Mouse (Mus musculus): ENCODE results near the gene Olfr450. TPM values are rescaled to one million over a fixed set of nuclear protein-coding genes. Genes with fewer than 3 reads are reported as not detected.

Gene Olfr450
- polyA plus RNA-seq (2015; fragmentation: Nextera tagmentation; extraction: Ambion mirVana), result not detected in 2 replicates

DNA sequence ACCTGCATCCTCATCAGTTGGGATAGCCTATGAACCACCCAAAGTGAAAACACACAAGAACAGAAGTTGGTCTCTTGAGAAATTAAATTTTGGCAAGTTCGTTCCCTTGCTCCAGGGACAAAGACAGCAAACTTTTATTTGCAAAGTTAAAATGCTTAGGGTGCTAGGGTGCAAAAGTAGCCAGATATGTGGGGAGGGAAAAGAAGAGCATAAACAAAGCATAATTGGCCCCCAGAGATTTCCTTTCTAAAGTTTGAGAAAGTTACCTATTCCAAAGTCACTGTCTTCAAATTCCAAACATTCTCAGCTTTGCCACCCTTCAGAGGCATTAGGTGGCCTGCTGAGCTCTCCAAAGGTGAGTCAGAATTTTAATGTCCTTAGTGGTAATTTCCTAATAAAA lies at the start of gene Olfr450:
TSS of gene Olfr450 (plus strand) at position 301 of the 400 bp plus-strand sequence.
- no peak for ATAC-seq (ENCODE audit: borderline replicate concordance, extremely low read depth, low FRiP score, low TSS enrichment)
- Histone ChIP-seq H3K4me2 (no peak within 1 kb of the TSS), H3K27ac (no peak within 1 kb of the TSS), H3K4me1 (no peaks in the 10 kb centered on the region), H3K4me3 (no peak within 1 kb of the TSS), H3K27me3 (no peaks in the 10 kb centered on the region), H3K36me3 (no peaks in the 10 kb centered on the region), H3K9me3 (no peaks in the 10 kb centered on the region), H3K9ac (no peak within 1 kb of the TSS)
- 61% methylated on average over 1 of the region's 1 CpGs for WGBS

GRCm38 (mm10) chr6:42777066-42777465 lies 34.7 kb upstream of the Olfr450 start:
- no peak overlapping the region for H3K4me3 ChIP-seq
- no peaks in the 10 kb centered on the region for H3K36me3 ChIP-seq
- no peak overlapping the region for H3K9ac ChIP-seq
- H3K9me3 ChIP-seq, result no peaks in the 10 kb centered on the region
- no peak overlapping the region for H3K27ac ChIP-seq
- no peaks in the 10 kb centered on the region for H3K4me1 ChIP-seq
- H3K27me3 ChIP-seq, result no peaks in the 10 kb centered on the region
- WGBS, result 74% methylated on average over 1 of the region's 1 CpGs
- H3K4me2 ChIP-seq, result no peak overlapping the region
- ATAC-seq (ENCODE audit: borderline replicate concordance, extremely low read depth, low FRiP score, low TSS enrichment), result no peak

GRCm38 (mm10) chr6:42784793-42785192 lies 26.9 kb upstream of the Olfr450 start, which contains the start of gene Olfr452:
Gene Olfr452 (plus strand): TSS chr6:42785093.
- no peak for ATAC-seq (ENCODE audit: borderline replicate concordance, extremely low read depth, low FRiP score, low TSS enrichment)
- no peak within 1 kb of the TSS for H3K27ac ChIP-seq
- no peak within 1 kb of the TSS for H3K4me2 ChIP-seq
- no peaks in the 10 kb centered on the region for H3K9me3 ChIP-seq
- no peaks in the 10 kb centered on the region for H3K4me1 ChIP-seq
- H3K4me3 ChIP-seq, result no peak within 1 kb of the TSS
- no peaks in the 10 kb centered on the region for H3K27me3 ChIP-seq
- H3K36me3 ChIP-seq, result no peaks in the 10 kb centered on the region
- H3K9ac ChIP-seq, result no peak within 1 kb of the TSS

GRCm38 (mm10) chr6:42790247-42790948 lies 21.3 kb upstream of the Olfr450 start:
- 42% methylated on average over 4 of the region's 4 CpGs for WGBS
- Histone ChIP-seq H3K4me1 (no peaks in the 10 kb centered on the region), H3K4me3 (no peak overlapping the region), H3K4me2 (no peak overlapping the region), H3K27ac (no peak overlapping the region), H3K36me3 (no peaks in the 10 kb centered on the region), H3K9me3 (no peaks in the 10 kb centered on the region), H3K27me3 (no peaks in the 10 kb centered on the region), H3K9ac (no peak overlapping the region)
- no peak for ATAC-seq (ENCODE audit: borderline replicate concordance, extremely low read depth, low FRiP score, low TSS enrichment)

GRCm38 (mm10) chr6:42790949-42791556 lies 20.7 kb upstream of the Olfr450 start:
- Histone ChIP-seq H3K4me2 (no peak overlapping the region), H3K4me1 (no peaks in the 10 kb centered on the region), H3K27me3 (no peaks in the 10 kb centered on the region), H3K36me3 (no peaks in the 10 kb centered on the region), H3K27ac (no peak overlapping the region), H3K4me3 (no peak overlapping the region), H3K9ac (no peak overlapping the region), H3K9me3 (no peaks in the 10 kb centered on the region)
- 69% methylated on average over 9 of the region's 9 CpGs for WGBS
- ATAC-seq (ENCODE audit: borderline replicate concordance, extremely low read depth, low FRiP score, low TSS enrichment), result no peak

- ATAC-seq (ENCODE audit: borderline replicate concordance, extremely low read depth, low FRiP score, low TSS enrichment), result no peak
- 83% methylated on average over 3 of the region's 3 CpGs for WGBS
- no peaks in the 10 kb centered on the region for H3K4me1 ChIP-seq
These were observed 16.8 kb upstream of the Olfr450 start for GRCm38 (mm10) chr6:42794982-42795381.

GRCm38 (mm10) chr6:42834084-42834483 lies 22.3 kb downstream of the Olfr450 start, which contains the start of gene Olfr449:
Gene Olfr449 (plus strand): TSS chr6:42834384.
- H3K36me3 ChIP-seq, result no peaks in the 10 kb centered on the region
- H3K27ac ChIP-seq, result no peak within 1 kb of the TSS
- no peak within 1 kb of the TSS for H3K4me2 ChIP-seq
- H3K27me3 ChIP-seq, result no peaks in the 10 kb centered on the region
- H3K4me3 ChIP-seq, result no peak within 1 kb of the TSS
- no peaks in the 10 kb centered on the region for H3K4me1 ChIP-seq
- ATAC-seq (ENCODE audit: borderline replicate concordance, extremely low read depth, low FRiP score, low TSS enrichment), result no peak
- no peaks in the 10 kb centered on the region for H3K9me3 ChIP-seq
- no peak within 1 kb of the TSS for H3K9ac ChIP-seq

More at GRCm38 (mm10) chr6:42794982-42795381, 16.8 kb upstream of the Olfr450 start:
- Histone ChIP-seq H3K27me3 (no peaks in the 10 kb centered on the region), H3K4me2 (no peak overlapping the region), H3K4me3 (no peak overlapping the region), H3K27ac (no peak overlapping the region), H3K9me3 (no peaks in the 10 kb centered on the region), H3K9ac (no peak overlapping the region), H3K36me3 (no peaks in the 10 kb centered on the region)

DNA sequence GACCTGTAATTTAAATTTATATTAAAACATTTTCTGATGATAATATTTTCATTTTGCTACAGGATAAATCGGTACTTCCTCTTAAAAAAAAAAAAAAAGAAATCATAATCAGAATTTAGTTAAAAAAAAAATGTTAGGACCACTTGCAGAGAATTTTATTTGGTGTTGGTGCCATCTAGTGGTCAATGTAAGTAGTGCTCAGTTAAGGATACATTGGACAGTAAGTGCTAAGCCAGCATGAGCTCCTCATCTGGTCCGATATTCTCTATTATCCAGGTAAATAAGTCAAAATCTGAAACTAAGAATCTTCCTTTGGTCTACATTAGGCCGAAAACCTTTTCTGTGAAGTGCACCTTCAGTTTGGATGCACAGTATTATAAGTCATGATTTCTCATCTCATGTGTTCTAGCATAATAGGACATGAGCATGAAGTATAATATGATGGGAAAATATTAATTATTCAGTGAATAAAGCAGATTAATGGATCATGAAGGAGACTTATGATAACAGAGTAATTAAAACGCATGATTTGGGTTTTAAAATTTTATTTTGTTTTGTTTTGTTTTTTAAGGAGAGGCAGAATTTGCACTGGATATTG lies 48.6 kb downstream of the Olfr450 start:
- Histone ChIP-seq H3K36me3 (no peaks in the 10 kb centered on the region), H3K9ac (no peak overlapping the region), H3K4me1 (no peaks in the 10 kb centered on the region), H3K27me3 (no peaks in the 10 kb centered on the region), H3K27ac (no peak overlapping the region), H3K9me3 (no peaks in the 10 kb centered on the region), H3K4me2 (no peak overlapping the region), H3K4me3 (no peak overlapping the region)
- 9% methylated on average over 4 of the region's 4 CpGs for WGBS
- no peak for ATAC-seq (ENCODE audit: borderline replicate concordance, extremely low read depth, low FRiP score, low TSS enrichment)

Other genes with a start within 250 kb of the Olfr450 start
- not detected in 2 replicates for gene Tcaf3, start 214.2 kb upstream of the Olfr450 start, polyA plus RNA-seq (2015; fragmentation: Nextera tagmentation; extraction: Ambion mirVana)
- 9.0 TPM in 2 replicates for gene Tcaf2, start 166.7 kb upstream of the Olfr450 start, polyA plus RNA-seq (2015; fragmentation: Nextera tagmentation; extraction: Ambion mirVana)
- gene Tcaf1, start 101.9 kb upstream of the Olfr450 start, polyA plus RNA-seq (2015; fragmentation: Nextera tagmentation; extraction: Ambion mirVana), result 74.2 and 75.9 TPM in 2 replicates
- gene Olfr453, start 72.6 kb upstream of the Olfr450 start, polyA plus RNA-seq (2015; fragmentation: Nextera tagmentation; extraction: Ambion mirVana), result not detected in 2 replicates
- gene Olfr38, start 55.5 kb upstream of the Olfr450 start, polyA plus RNA-seq (2015; fragmentation: Nextera tagmentation; extraction: Ambion mirVana), result not detected in 2 replicates
- not detected in 2 replicates for gene Olfr452, start 26.8 kb upstream of the Olfr450 start, polyA plus RNA-seq (2015; fragmentation: Nextera tagmentation; extraction: Ambion mirVana)
- gene Olfr449, start 22.4 kb downstream of the Olfr450 start, polyA plus RNA-seq (2015; fragmentation: Nextera tagmentation; extraction: Ambion mirVana), result not detected in 2 replicates
- gene Olfr448, start 78.5 kb downstream of the Olfr450 start, polyA plus RNA-seq (2015; fragmentation: Nextera tagmentation; extraction: Ambion mirVana), result not detected in 2 replicates
- gene Olfr447, start 96.9 kb downstream of the Olfr450 start, polyA plus RNA-seq (2015; fragmentation: Nextera tagmentation; extraction: Ambion mirVana), result not detected in 2 replicates
- not detected in 2 replicates for gene Olfr446, start 109.4 kb downstream of the Olfr450 start, polyA plus RNA-seq (2015; fragmentation: Nextera tagmentation; extraction: Ambion mirVana)
- not detected in 2 replicates for gene Olfr444, start 137.1 kb downstream of the Olfr450 start, polyA plus RNA-seq (2015; fragmentation: Nextera tagmentation; extraction: Ambion mirVana)